Mouse (Mus musculus): ENCODE data around the gene Adarb1.

- TF ChIP-seq MYOG (IDR thresholded peaks at IDR 0.05; ENCODE audit: control insufficient read depth in 1 of 3, insufficient read depth in 1 of 3, insufficient read length in 2 of 3, low read depth in 2 of 3) (no peak), POLR2A (IDR thresholded peaks at IDR 0.05; ENCODE audit: insufficient read length, low read depth) (no peak), MAX (IDR thresholded peaks at IDR 0.05; ENCODE audit: low read depth) (no peak)
These were observed 165.3 kb downstream of the Adarb1 start for GRCm38 (mm10) chr10:77252790-77253189.

All from myocyte (in vitro differentiated cells).